Mouse (Mus musculus) cerebellum, adult 2 months (tissue): ENCODE data around the gene Pcbp1.

Experiments used
- CTCF ChIP-seq: fragments of 200-500 bp; IDR thresholded peaks from 2 replicates; pipeline ENCODE4 v1.5.1; 2011; ENCODE audit warnings: low read depth, mild to moderate bottlenecking, control low read depth, low read length, moderate library complexity, borderline replicate concordance; ENCODE audit not compliant: insufficient read depth
- POLR2A ChIP-seq: fragments of 200-500 bp; IDR thresholded peaks from 2 replicates; pipeline ENCODE4 v1.6.1; 2011; ENCODE audit warnings: low read length, control low read depth, borderline replicate concordance; ENCODE audit not compliant: insufficient read depth

DNA sequence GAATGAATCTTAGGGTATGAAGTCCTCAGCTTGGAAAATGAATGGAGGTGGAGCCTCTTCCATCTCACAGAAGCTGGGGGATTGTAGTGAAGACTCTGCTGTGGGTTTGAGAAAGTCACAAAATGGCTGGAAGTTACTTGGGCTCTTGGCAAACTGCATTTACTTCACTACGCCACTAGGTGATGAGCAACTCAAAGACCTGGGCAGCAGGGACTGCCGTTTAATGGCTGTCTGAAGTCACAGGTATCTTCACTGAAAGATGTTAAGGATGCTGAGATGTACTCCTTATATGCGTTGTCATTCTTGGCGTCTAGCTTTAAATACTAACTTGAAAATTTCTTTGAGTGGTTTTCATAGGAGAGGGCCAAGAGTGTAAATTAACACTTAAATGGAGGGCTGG, 19.1 kb upstream of the Pcbp1 start:
- TF ChIP-seq POLR2A, result no peak
- TF ChIP-seq CTCF, result peak; percentile 90
